Mouse (Mus musculus) erythroblast, embryonic 14.5 days (primary cell): ENCODE results near the gene Wdr59.
"Not testable (repeated sequence)": the region's sequence is repeated elsewhere in the genome, so short reads cannot be mapped to it uniquely, and the experiment has no call there.

ENCODE experiments used
- GATA1 ChIP-seq: IDR thresholded peaks from 2 replicates; pipeline ENCODE4 v1.6.1; 2012; ENCODE audit warnings: low read length, inconsistent platforms, mixed read lengths
- TAL1 ChIP-seq: IDR thresholded peaks from 3 replicates; pipeline ENCODE4 v1.6.1; 2012; ENCODE audit warnings: low read length, inconsistent platforms, mixed read lengths

DNA sequence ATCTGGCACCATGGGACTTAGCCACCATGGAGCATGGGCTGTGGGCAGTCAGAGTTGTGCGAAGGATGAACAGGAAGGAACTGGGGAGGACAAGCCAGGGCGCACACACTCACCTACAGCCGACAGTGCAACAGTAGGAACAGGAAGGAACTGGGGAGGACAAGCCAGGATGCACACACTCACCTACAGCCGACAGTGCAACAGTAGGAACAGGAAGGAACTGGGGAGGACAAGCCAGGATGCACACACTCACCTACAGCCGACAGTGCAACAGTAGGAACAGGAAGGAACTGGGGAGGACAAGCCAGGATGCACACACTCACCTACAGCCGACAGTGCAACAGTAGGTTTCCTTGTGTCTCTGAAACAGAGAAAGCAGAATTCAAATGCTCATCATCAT lies 23.6 kb downstream of the Wdr59 start:
- not testable (repeated sequence) for TF ChIP-seq GATA1, TAL1
